Mouse (Mus musculus) megakaryocyte-erythroid progenitor cell, adult 5 weeks (primary cell): ENCODE results near the gene Zfp366. TPM values are rescaled to one million over a fixed set of nuclear protein-coding genes. Genes with fewer than 3 reads are reported as not detected.

Experiments
- polyA plus RNA-seq: library from polyadenylated mRNA; stranded (reverse); fragments of >175 nt; gene quantifications from 2 replicates; pipeline ENCODE4 v1.2.3, GENCODE M21; 2012

Gene Zfp366
- 0.67 and 0.80 TPM in 2 replicates for polyA plus RNA-seq

GRCm38 (mm10) chr13:99184155-99184886 lies at the start of gene Zfp366:
Zfp366 (plus strand) TSS chr13:99184823.

Other genes with a start within 250 kb of the Zfp366 start
- not detected in 2 replicates for gene 1700024P04Rik, start 200.3 kb upstream of the Zfp366 start, polyA plus RNA-seq
- gene Ptcd2, start 159.9 kb downstream of the Zfp366 start, polyA plus RNA-seq = 28.0 TPM in 2 replicates
- gene Mrps27, start 160.0 kb downstream of the Zfp366 start, polyA plus RNA-seq = 12.3 and 13.5 TPM in 2 replicates